Mouse (Mus musculus): ENCODE measurements around the gene Sprr4. TPM values are rescaled to one million over a fixed set of nuclear protein-coding genes. Genes with fewer than 3 reads are reported as not detected.
"Not testable (repeated sequence)": the region's sequence is repeated elsewhere in the genome, so short reads cannot be mapped to it uniquely, and the experiment has no call there.

The Sprr4 gene
- not detected in 2 replicates for polyA plus RNA-seq (2015; fragmentation: Nextera tagmentation; extraction: Ambion mirVana)

- Histone ChIP-seq H3K9me3 (ENCODE audit: control insufficient read depth, low read length) (no peaks in the 10 kb centered on the region), H3K27ac (ENCODE audit: low read length) (no peak within 1 kb of the TSS), H3K4me2 (ENCODE audit: low read depth, low read length) (no peak within 1 kb of the TSS), H3K4me3 (ENCODE audit: low read length) (no peak within 1 kb of the TSS), H3K36me3 (ENCODE audit: control insufficient read depth, insufficient read depth, low read length) (no peaks in the 10 kb centered on the region), H3K27me3 (replicated peaks; ENCODE audit: control insufficient read depth, insufficient read depth, low read length) (no peaks in the 10 kb centered on the region), H3K9ac (ENCODE audit: low read depth, low read length) (no peak within 1 kb of the TSS), H3K4me1 (ENCODE audit: control insufficient read depth, insufficient read depth, low read length) (no peaks in the 10 kb centered on the region)
- whole genome bisulfite sequencing = 86% methylated on average over 1 of the region's 1 CpGs
- ATAC-seq = no peak
Observed at GRCm38 (mm10) chr3:92500393-92500792, at the start of gene Sprr4. Gene Sprr4 (minus strand): TSS chr3:92500493.

- Histone ChIP-seq H3K4me2 (ENCODE audit: low read depth, low read length) (no peak within 1 kb of the TSS), H3K4me3 (ENCODE audit: low read length) (no peak within 1 kb of the TSS), H3K27ac (ENCODE audit: low read length) (no peak within 1 kb of the TSS), H3K36me3 (ENCODE audit: control insufficient read depth, insufficient read depth, low read length) (no peaks in the 10 kb centered on the region), H3K9me3 (ENCODE audit: control insufficient read depth, low read length) (no peaks in the 10 kb centered on the region), H3K27me3 (replicated peaks; ENCODE audit: control insufficient read depth, insufficient read depth, low read length) (no peaks in the 10 kb centered on the region), H3K9ac (ENCODE audit: low read depth, low read length) (no peak within 1 kb of the TSS), H3K4me1 (ENCODE audit: control insufficient read depth, insufficient read depth, low read length) (no peaks in the 10 kb centered on the region)
- 84% methylated on average over 3 of the region's 3 CpGs for WGBS
- no peak for ATAC-seq
Observed at GRCm38 (mm10) chr3:92534411-92534810, 34.1 kb upstream of the Sprr4 start, which contains the start of gene 2310046K23Rik. Gene 2310046K23Rik (minus strand): TSS chr3:92534511.

GRCm38 (mm10) chr3:92512325-92512724 lies 12.0 kb upstream of the Sprr4 start:
- no peak overlapping the region for H3K4me2 ChIP-seq (ENCODE audit: low read depth, low read length)
- no peaks in the 10 kb centered on the region for H3K27me3 ChIP-seq (replicated peaks; ENCODE audit: control insufficient read depth, insufficient read depth, low read length)
- no peaks in the 10 kb centered on the region for H3K9me3 ChIP-seq (ENCODE audit: control insufficient read depth, low read length)
- H3K36me3 ChIP-seq (ENCODE audit: control insufficient read depth, insufficient read depth, low read length) = no peaks in the 10 kb centered on the region
- H3K4me3 ChIP-seq (ENCODE audit: low read length) = no peak overlapping the region
- H3K4me1 ChIP-seq (ENCODE audit: control insufficient read depth, insufficient read depth, low read length) = no peaks in the 10 kb centered on the region
- no peak overlapping the region for H3K9ac ChIP-seq (ENCODE audit: low read depth, low read length)
- H3K27ac ChIP-seq (ENCODE audit: low read length) = no peak overlapping the region
- ATAC-seq = no peak

- Histone ChIP-seq H3K4me2 (ENCODE audit: low read depth, low read length) (no peak overlapping the region), H3K27ac (ENCODE audit: low read length) (no peak overlapping the region), H3K4me1 (ENCODE audit: control insufficient read depth, insufficient read depth, low read length) (no peaks in the 10 kb centered on the region), H3K27me3 (replicated peaks; ENCODE audit: control insufficient read depth, insufficient read depth, low read length) (no peaks in the 10 kb centered on the region), H3K4me3 (ENCODE audit: low read length) (no peak overlapping the region), H3K36me3 (ENCODE audit: control insufficient read depth, insufficient read depth, low read length) (no peaks in the 10 kb centered on the region), H3K9ac (ENCODE audit: low read depth, low read length) (no peak overlapping the region), H3K9me3 (ENCODE audit: control insufficient read depth, low read length) (no peaks in the 10 kb centered on the region)
- ATAC-seq = peak; percentile 77
Observed at GRCm38 (mm10) chr3:92510786-92511185, 10.5 kb upstream of the Sprr4 start.

- 59% methylated on average over 1 of the region's 1 CpGs for WGBS
- H3K27ac ChIP-seq (ENCODE audit: low read length) = no peak overlapping the region
- no peak overlapping the region for H3K4me2 ChIP-seq (ENCODE audit: low read depth, low read length)
- no peaks in the 10 kb centered on the region for H3K27me3 ChIP-seq (replicated peaks; ENCODE audit: control insufficient read depth, insufficient read depth, low read length)
- H3K9ac ChIP-seq (ENCODE audit: low read depth, low read length) = no peak overlapping the region
- H3K36me3 ChIP-seq (ENCODE audit: control insufficient read depth, insufficient read depth, low read length) = no peaks in the 10 kb centered on the region
- ATAC-seq = no peak
- no peaks in the 10 kb centered on the region for H3K9me3 ChIP-seq (ENCODE audit: control insufficient read depth, low read length)
- H3K4me1 ChIP-seq (ENCODE audit: control insufficient read depth, insufficient read depth, low read length) = no peaks in the 10 kb centered on the region
- no peak overlapping the region for H3K4me3 ChIP-seq (ENCODE audit: low read length)
Observed at GRCm38 (mm10) chr3:92508185-92508584, 7.9 kb upstream of the Sprr4 start.

GRCm38 (mm10) chr3:92503528-92503927 lies 3.2 kb upstream of the Sprr4 start:
- Histone ChIP-seq H3K4me2 (ENCODE audit: low read depth, low read length) (no peak overlapping the region), H3K9me3 (ENCODE audit: control insufficient read depth, low read length) (no peaks in the 10 kb centered on the region)

GRCm38 (mm10) chr3:92490262-92490661 lies 10.0 kb downstream of the Sprr4 start:
- not testable (repeated sequence) for H3K4me3 ChIP-seq (ENCODE audit: low read length); H3K4me2 ChIP-seq (ENCODE audit: low read depth, low read length); H3K27me3 ChIP-seq (replicated peaks; ENCODE audit: control insufficient read depth, insufficient read depth, low read length); H3K27ac ChIP-seq (ENCODE audit: low read length); H3K9ac ChIP-seq (ENCODE audit: low read depth, low read length); H3K36me3 ChIP-seq (ENCODE audit: control insufficient read depth, insufficient read depth, low read length); H3K4me1 ChIP-seq (ENCODE audit: control insufficient read depth, insufficient read depth, low read length); ATAC-seq; H3K9me3 ChIP-seq (ENCODE audit: control insufficient read depth, low read length)

More at GRCm38 (mm10) chr3:92503528-92503927, 3.2 kb upstream of the Sprr4 start:
- Histone ChIP-seq H3K4me1 (ENCODE audit: control insufficient read depth, insufficient read depth, low read length) (no peaks in the 10 kb centered on the region), H3K27ac (ENCODE audit: low read length) (no peak overlapping the region), H3K27me3 (replicated peaks; ENCODE audit: control insufficient read depth, insufficient read depth, low read length) (no peaks in the 10 kb centered on the region), H3K9ac (ENCODE audit: low read depth, low read length) (no peak overlapping the region), H3K36me3 (ENCODE audit: control insufficient read depth, insufficient read depth, low read length) (no peaks in the 10 kb centered on the region), H3K4me3 (ENCODE audit: low read length) (no peak overlapping the region)
- no peak for ATAC-seq

- no peak overlapping the region for H3K4me2 ChIP-seq (ENCODE audit: low read depth, low read length)
- H3K36me3 ChIP-seq (ENCODE audit: control insufficient read depth, insufficient read depth, low read length) = no peaks in the 10 kb centered on the region
- no peak overlapping the region for H3K4me3 ChIP-seq (ENCODE audit: low read length)
- H3K27ac ChIP-seq (ENCODE audit: low read length) = no peak overlapping the region
- H3K9me3 ChIP-seq (ENCODE audit: control insufficient read depth, low read length) = no peaks in the 10 kb centered on the region
- 38% methylated on average over 1 of the region's 1 CpGs for WGBS
- peak; percentile 77 for ATAC-seq
- H3K4me1 ChIP-seq (ENCODE audit: control insufficient read depth, insufficient read depth, low read length) = no peaks in the 10 kb centered on the region
- H3K9ac ChIP-seq (ENCODE audit: low read depth, low read length) = no peak overlapping the region
- no peaks in the 10 kb centered on the region for H3K27me3 ChIP-seq (replicated peaks; ENCODE audit: control insufficient read depth, insufficient read depth, low read length)
Observed at GRCm38 (mm10) chr3:92486307-92486706, 14.0 kb downstream of the Sprr4 start.

GRCm38 (mm10) chr3:92485863-92486262 lies 14.4 kb downstream of the Sprr4 start, which contains the start of gene Sprr1a:
Gene Sprr1a (minus strand): TSS chr3:92485895.
- Histone ChIP-seq H3K4me1 (ENCODE audit: control insufficient read depth, insufficient read depth, low read length) (no peaks in the 10 kb centered on the region), H3K4me3 (ENCODE audit: low read length) (no peak within 1 kb of the TSS), H3K36me3 (ENCODE audit: control insufficient read depth, insufficient read depth, low read length) (no peaks in the 10 kb centered on the region), H3K27me3 (replicated peaks; ENCODE audit: control insufficient read depth, insufficient read depth, low read length) (no peaks in the 10 kb centered on the region), H3K9me3 (ENCODE audit: control insufficient read depth, low read length) (no peaks in the 10 kb centered on the region), H3K27ac (ENCODE audit: low read length) (no peak within 1 kb of the TSS), H3K9ac (ENCODE audit: low read depth, low read length) (no peak within 1 kb of the TSS), H3K4me2 (ENCODE audit: low read depth, low read length) (no peak within 1 kb of the TSS)
- peak; percentile 83 for ATAC-seq

- H3K27me3 ChIP-seq (replicated peaks; ENCODE audit: control insufficient read depth, insufficient read depth, low read length); H3K27ac ChIP-seq (ENCODE audit: low read length); H3K36me3 ChIP-seq (ENCODE audit: control insufficient read depth, insufficient read depth, low read length); H3K9me3 ChIP-seq (ENCODE audit: control insufficient read depth, low read length); H3K4me3 ChIP-seq (ENCODE audit: low read length); H3K9ac ChIP-seq (ENCODE audit: low read depth, low read length); ATAC-seq; H3K4me2 ChIP-seq (ENCODE audit: low read depth, low read length); H3K4me1 ChIP-seq (ENCODE audit: control insufficient read depth, insufficient read depth, low read length): not testable (repeated sequence)
Observed at GRCm38 (mm10) chr3:92481249-92481648, 19.0 kb downstream of the Sprr4 start.
